Mouse (Mus musculus): Measurements from ENCODE around the gene Dab2ip. TPM values are rescaled to one million over a fixed set of nuclear protein-coding genes. Genes with fewer than 3 reads are reported as not detected.

Dab2ip gene
- polyA plus RNA-seq, 1 experiment from 2014 or later: 5.1 TPM

DNA sequence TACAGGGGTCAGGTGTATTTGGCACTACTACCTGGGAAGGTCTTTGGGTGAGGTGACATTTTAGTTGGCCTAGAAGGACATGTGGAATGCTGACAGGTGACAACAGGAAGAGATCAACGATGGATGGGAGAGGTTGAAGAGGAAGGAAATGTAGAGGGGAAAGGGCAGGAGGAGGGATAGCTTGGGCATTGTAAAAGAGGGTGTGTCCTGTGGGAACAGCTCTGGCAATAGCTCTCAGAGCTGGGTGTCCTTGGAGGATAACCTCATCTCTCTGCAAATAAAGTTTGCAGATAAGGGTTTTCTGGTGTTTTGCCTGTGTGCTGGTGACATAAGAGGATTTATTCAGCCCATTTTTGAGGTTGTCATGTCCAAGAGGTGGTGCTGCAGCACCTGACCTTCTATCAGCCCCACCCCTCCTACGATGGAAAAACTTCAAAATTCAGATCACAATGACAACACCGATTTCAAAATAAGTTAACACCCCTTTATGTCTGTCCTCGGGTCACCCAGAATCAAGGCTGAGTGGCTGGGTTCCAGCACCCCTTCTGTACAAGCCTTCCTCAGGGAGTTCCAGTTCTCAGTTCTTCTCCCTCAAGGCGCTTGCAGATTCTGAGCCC lies 101.6 kb downstream of the Dab2ip start:
- no peaks in the 10 kb centered on the region for H3K9me3 ChIP-seq (replicated peaks; ENCODE audit: control insufficient read depth, low read length)
- no peak overlapping the region for H3K9ac ChIP-seq (ENCODE audit: low read depth, low read length)
- no peak overlapping the region for H3K4me2 ChIP-seq (ENCODE audit: low read depth, low read length)
- peaks cover 31% of the 10 kb centered on the region for H3K27me3 ChIP-seq (ENCODE audit: control insufficient read depth, insufficient read depth, low read depth, low read length)
- H3K4me1 ChIP-seq (ENCODE audit: control insufficient read depth, low read depth, low read length): peaks cover 5% of the 10 kb centered on the region
- WGBS (ENCODE audit: insufficient replicate concordance): 38% methylated on average over 5 of the region's 5 CpGs
- H3K4me3 ChIP-seq (ENCODE audit: low read depth, low read length): no peak overlapping the region
- no peak overlapping the region for H3K27ac ChIP-seq (ENCODE audit: low read length)
- ATAC-seq (ENCODE audit: low read depth): no peak
- H3K36me3 ChIP-seq (ENCODE audit: control insufficient read depth, insufficient read depth): no peaks in the 10 kb centered on the region

DNA sequence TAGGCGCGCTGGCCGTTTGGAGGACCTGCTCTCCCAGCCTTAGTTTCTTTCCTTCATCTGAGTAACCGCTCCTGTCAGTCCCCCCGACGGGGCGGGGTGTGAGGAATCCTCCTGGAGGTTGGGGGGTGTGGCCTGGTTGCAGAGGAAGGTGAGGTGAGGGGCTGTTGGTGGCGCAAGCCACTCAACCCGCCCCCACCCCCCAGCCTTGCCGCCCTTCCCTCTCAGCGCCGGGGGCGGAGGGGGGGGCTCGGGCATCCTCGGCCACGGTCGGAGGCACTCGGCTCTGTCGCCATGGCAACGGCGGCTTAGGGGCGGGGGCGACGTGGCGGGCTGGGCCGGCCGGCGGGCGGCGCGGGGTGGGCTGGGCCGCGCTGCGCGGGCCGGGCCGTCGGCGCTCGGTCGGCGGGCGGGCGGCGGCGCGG lies 102.9 kb downstream of the Dab2ip start:
- Histone ChIP-seq H3K9ac (ENCODE audit: low read depth, low read length) (no peak overlapping the region; the same call in 1 of the 2 replicates), H3K4me1 (ENCODE audit: control insufficient read depth, low read depth, low read length) (peaks cover 5% of the 10 kb centered on the region), H3K4me2 (ENCODE audit: low read depth, low read length) (peak overlapping the region; percentile 69), H3K27ac (ENCODE audit: low read length) (no peak overlapping the region), H3K27me3 (ENCODE audit: control insufficient read depth, insufficient read depth, low read depth, low read length) (peaks cover 31% of the 10 kb centered on the region), H3K9me3 (replicated peaks; ENCODE audit: control insufficient read depth, low read length) (no peaks in the 10 kb centered on the region), H3K36me3 (ENCODE audit: control insufficient read depth, insufficient read depth) (no peaks in the 10 kb centered on the region), H3K4me3 (ENCODE audit: low read depth, low read length) (peak overlapping the region; percentile 60)
- 1% methylated on average over 16 of the region's 47 CpGs for WGBS (ENCODE audit: insufficient replicate concordance)
- ATAC-seq (ENCODE audit: low read depth): peak; percentile 66

- H3K27ac ChIP-seq (ENCODE audit: low read length): no peak overlapping the region
- H3K27me3 ChIP-seq (ENCODE audit: control insufficient read depth, insufficient read depth, low read depth, low read length): peaks cover 31% of the 10 kb centered on the region
Observed at GRCm38 (mm10) chr2:35661454-35662000, 103.5 kb downstream of the Dab2ip start.

DNA sequence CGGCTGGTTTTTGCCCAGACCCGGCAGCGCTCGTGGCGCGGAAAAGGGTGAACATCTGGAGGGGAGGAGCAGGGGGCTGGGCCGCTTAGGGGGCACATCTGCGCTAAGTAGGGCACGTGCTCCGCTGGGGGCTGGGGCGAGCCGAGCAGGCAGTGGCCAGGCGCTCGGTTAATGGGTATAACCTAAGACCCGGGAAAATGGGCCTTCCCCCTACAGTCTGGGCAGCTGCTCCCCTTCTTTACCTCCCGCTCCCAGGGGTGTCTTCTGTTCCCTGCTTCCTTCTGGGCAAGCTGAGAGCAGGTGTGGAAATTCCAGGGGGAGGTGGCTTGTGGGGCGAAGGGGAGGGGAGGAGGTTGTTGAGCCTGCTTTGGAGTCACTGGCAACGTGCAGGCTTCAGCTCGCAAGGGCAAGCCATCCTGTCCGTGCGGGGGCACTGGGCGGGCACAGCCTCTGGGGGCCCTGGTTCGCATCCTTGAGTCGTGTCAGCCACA lies 104.0 kb downstream of the Dab2ip start:
- H3K27me3 ChIP-seq (ENCODE audit: control insufficient read depth, insufficient read depth, low read depth, low read length): peaks cover 31% of the 10 kb centered on the region
- 4% methylated on average over 24 of the region's 24 CpGs for WGBS (ENCODE audit: insufficient replicate concordance)

More at GRCm38 (mm10) chr2:35661454-35662000, 103.5 kb downstream of the Dab2ip start:
- Histone ChIP-seq H3K4me1 (ENCODE audit: control insufficient read depth, low read depth, low read length) (peaks cover 5% of the 10 kb centered on the region), H3K9ac (ENCODE audit: low read depth, low read length) (peak overlapping the region; percentile 51), H3K9me3 (replicated peaks; ENCODE audit: control insufficient read depth, low read length) (no peaks in the 10 kb centered on the region), H3K36me3 (ENCODE audit: control insufficient read depth, insufficient read depth) (no peaks in the 10 kb centered on the region), H3K4me2 (ENCODE audit: low read depth, low read length) (peak overlapping the region; percentile 69), H3K4me3 (ENCODE audit: low read depth, low read length) (peak overlapping the region; percentile 60)
- under 1% methylated on average over 51 of the region's 51 CpGs for WGBS (ENCODE audit: insufficient replicate concordance)
- peak; percentile 3 for ATAC-seq (ENCODE audit: low read depth)

GRCm38 (mm10) chr2:35662738-35663550 lies 104.9 kb downstream of the Dab2ip start:
- Histone ChIP-seq H3K27me3 (ENCODE audit: control insufficient read depth, insufficient read depth, low read depth, low read length) (peaks cover 31% of the 10 kb centered on the region), H3K4me1 (ENCODE audit: control insufficient read depth, low read depth, low read length) (peaks cover 5% of the 10 kb centered on the region), H3K27ac (ENCODE audit: low read length) (no peak overlapping the region), H3K4me2 (ENCODE audit: low read depth, low read length) (no peak overlapping the region), H3K36me3 (ENCODE audit: control insufficient read depth, insufficient read depth) (no peaks in the 10 kb centered on the region), H3K9ac (ENCODE audit: low read depth, low read length) (no peak overlapping the region), H3K4me3 (ENCODE audit: low read depth, low read length) (no peak overlapping the region), H3K9me3 (replicated peaks; ENCODE audit: control insufficient read depth, low read length) (no peaks in the 10 kb centered on the region)
- ATAC-seq (ENCODE audit: low read depth): no peak
- 31% methylated on average over 26 of the region's 26 CpGs for WGBS (ENCODE audit: insufficient replicate concordance)

More for the DNA sequence above, 104.0 kb downstream of the Dab2ip start:
- no peaks in the 10 kb centered on the region for H3K36me3 ChIP-seq (ENCODE audit: control insufficient read depth, insufficient read depth)
- H3K4me3 ChIP-seq (ENCODE audit: low read depth, low read length): peak overlapping the region; percentile 60
- H3K9ac ChIP-seq (ENCODE audit: low read depth, low read length): peak overlapping the region; percentile 51
- peak overlapping the region; percentile 69 for H3K4me2 ChIP-seq (ENCODE audit: low read depth, low read length)
- H3K4me1 ChIP-seq (ENCODE audit: control insufficient read depth, low read depth, low read length): peaks cover 5% of the 10 kb centered on the region
- ATAC-seq (ENCODE audit: low read depth): no peak
- H3K9me3 ChIP-seq (replicated peaks; ENCODE audit: control insufficient read depth, low read length): no peaks in the 10 kb centered on the region
- no peak overlapping the region for H3K27ac ChIP-seq (ENCODE audit: low read length)

GRCm38 (mm10) chr2:35667746-35668145 lies 109.7 kb downstream of the Dab2ip start:
- Histone ChIP-seq H3K4me2 (ENCODE audit: low read depth, low read length) (no peak overlapping the region), H3K9ac (ENCODE audit: low read depth, low read length) (no peak overlapping the region), H3K27ac (ENCODE audit: low read length) (no peak overlapping the region), H3K27me3 (ENCODE audit: control insufficient read depth, insufficient read depth, low read depth, low read length) (peaks cover 5% of the 10 kb centered on the region), H3K4me3 (ENCODE audit: low read depth, low read length) (no peak overlapping the region), H3K36me3 (ENCODE audit: control insufficient read depth, insufficient read depth) (no peaks in the 10 kb centered on the region), H3K4me1 (ENCODE audit: control insufficient read depth, low read depth, low read length) (peaks cover 4% of the 10 kb centered on the region), H3K9me3 (replicated peaks; ENCODE audit: control insufficient read depth, low read length) (no peaks in the 10 kb centered on the region)
- ATAC-seq (ENCODE audit: low read depth): no peak
- WGBS (ENCODE audit: insufficient replicate concordance): 75% methylated on average over 8 of the region's 8 CpGs

DNA sequence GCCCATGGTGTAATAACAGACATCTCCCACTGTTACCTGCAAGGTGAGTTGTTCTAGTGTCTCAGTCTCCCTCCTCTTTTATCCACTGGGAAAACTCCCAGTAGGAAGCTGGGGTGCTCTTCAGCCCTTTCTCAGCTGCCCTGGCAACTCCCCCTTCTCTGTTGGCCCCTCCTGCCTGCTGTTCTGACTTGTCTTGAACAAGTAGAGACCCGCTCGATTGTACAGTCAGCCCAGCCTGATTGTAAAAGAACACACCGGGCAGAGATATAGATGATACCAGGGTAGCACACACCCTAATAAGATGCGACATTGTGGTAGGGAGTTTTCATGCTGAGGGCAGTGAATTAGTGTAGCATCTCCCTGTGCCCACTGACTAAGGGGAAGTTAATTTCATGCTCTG lies 111.2 kb downstream of the Dab2ip start:
- 44% methylated on average over 4 of the region's 4 CpGs for WGBS (ENCODE audit: insufficient replicate concordance)
- no peak overlapping the region for H3K9ac ChIP-seq (ENCODE audit: low read depth, low read length)
- ATAC-seq (ENCODE audit: low read depth): no peak

DNA sequence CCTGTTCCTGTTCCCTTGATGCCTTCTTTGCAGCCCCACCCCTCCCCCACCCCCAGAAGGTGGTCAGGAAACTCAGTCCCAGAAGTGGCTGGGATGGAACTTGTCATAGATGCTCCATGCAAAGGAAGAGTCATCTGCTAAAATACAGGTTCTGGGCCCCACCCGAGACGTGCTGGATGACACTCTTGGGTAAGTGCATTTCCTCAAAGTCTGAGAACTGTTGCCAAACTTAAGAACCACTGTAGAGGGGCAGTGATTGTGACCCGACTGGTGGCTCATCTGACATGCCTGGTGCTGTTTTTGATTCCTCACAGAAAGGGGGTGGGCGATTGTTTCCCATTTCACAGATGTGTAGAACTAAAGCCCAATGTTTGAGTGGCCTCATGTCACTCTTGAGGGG lies 111.7 kb downstream of the Dab2ip start:
- WGBS (ENCODE audit: insufficient replicate concordance): 46% methylated on average over 4 of the region's 4 CpGs
- Histone ChIP-seq H3K27ac (ENCODE audit: low read length) (no peak overlapping the region), H3K9me3 (replicated peaks; ENCODE audit: control insufficient read depth, low read length) (no peaks in the 10 kb centered on the region), H3K27me3 (ENCODE audit: control insufficient read depth, insufficient read depth, low read depth, low read length) (no peaks in the 10 kb centered on the region), H3K4me1 (ENCODE audit: control insufficient read depth, low read depth, low read length) (no peaks in the 10 kb centered on the region), H3K4me3 (ENCODE audit: low read depth, low read length) (no peak overlapping the region), H3K36me3 (ENCODE audit: control insufficient read depth, insufficient read depth) (no peaks in the 10 kb centered on the region), H3K4me2 (ENCODE audit: low read depth, low read length) (no peak overlapping the region), H3K9ac (ENCODE audit: low read depth, low read length) (no peak overlapping the region)
- ATAC-seq (ENCODE audit: low read depth): no peak

More for the DNA sequence above, 111.2 kb downstream of the Dab2ip start:
- Histone ChIP-seq H3K9me3 (replicated peaks; ENCODE audit: control insufficient read depth, low read length) (no peaks in the 10 kb centered on the region), H3K4me3 (ENCODE audit: low read depth, low read length) (no peak overlapping the region), H3K27ac (ENCODE audit: low read length) (no peak overlapping the region), H3K4me2 (ENCODE audit: low read depth, low read length) (no peak overlapping the region), H3K27me3 (ENCODE audit: control insufficient read depth, insufficient read depth, low read depth, low read length) (no peaks in the 10 kb centered on the region), H3K36me3 (ENCODE audit: control insufficient read depth, insufficient read depth) (no peaks in the 10 kb centered on the region), H3K4me1 (ENCODE audit: control insufficient read depth, low read depth, low read length) (no peaks in the 10 kb centered on the region)

DNA sequence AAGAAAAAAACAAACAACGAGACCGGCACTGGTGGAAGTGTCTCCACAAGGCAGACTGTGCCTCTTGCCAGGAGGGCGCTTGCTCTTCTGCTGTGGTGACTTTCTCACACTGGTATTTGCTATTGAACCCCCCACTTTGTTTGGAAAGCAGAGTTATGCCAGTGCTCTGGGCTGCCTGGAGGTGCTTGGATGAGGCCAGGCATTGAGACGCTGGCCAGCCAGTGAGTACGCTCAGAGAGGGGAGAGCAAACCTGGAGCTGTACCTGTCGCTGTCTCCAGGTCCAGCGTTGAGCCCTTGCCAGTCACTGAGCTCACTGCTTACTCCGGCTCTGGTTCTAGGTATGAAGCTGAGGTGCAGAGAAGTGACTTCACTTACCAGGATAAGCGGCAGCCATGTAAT lies 112.2 kb downstream of the Dab2ip start:
- no peak for ATAC-seq (ENCODE audit: low read depth)
- H3K4me3 ChIP-seq (ENCODE audit: low read depth, low read length): no peak overlapping the region
- H3K4me1 ChIP-seq (ENCODE audit: control insufficient read depth, low read depth, low read length): no peaks in the 10 kb centered on the region
- H3K4me2 ChIP-seq (ENCODE audit: low read depth, low read length): no peak overlapping the region
- no peaks in the 10 kb centered on the region for H3K27me3 ChIP-seq (ENCODE audit: control insufficient read depth, insufficient read depth, low read depth, low read length)
- no peaks in the 10 kb centered on the region for H3K9me3 ChIP-seq (replicated peaks; ENCODE audit: control insufficient read depth, low read length)
- H3K27ac ChIP-seq (ENCODE audit: low read length): no peak overlapping the region
- H3K9ac ChIP-seq (ENCODE audit: low read depth, low read length): no peak overlapping the region
- 74% methylated on average over 9 of the region's 9 CpGs for WGBS (ENCODE audit: insufficient replicate concordance)
- H3K36me3 ChIP-seq (ENCODE audit: control insufficient read depth, insufficient read depth): no peaks in the 10 kb centered on the region

Data from liver, embryonic 16.5 days (tissue).